Mouse (Mus musculus) macrophage (primary cell): ENCODE measurements around the gene Zbtb34. TPM values are rescaled to one million over a fixed set of nuclear protein-coding genes. Genes with fewer than 3 reads are reported as not detected.

Experiments
- H3K27ac ChIP-seq: fragments of 350-480 bp; formaldehyde crosslinking; 2 replicates; pipeline ENCODE4 v1.9.0; 2021
- H3K36me3 ChIP-seq: fragments of 350-480 bp; formaldehyde crosslinking; 2 replicates; pipeline ENCODE4 v1.9.0; 2021; ENCODE audit errors: inconsistent target
- H3K4me3 ChIP-seq: fragments of 350-480 bp; formaldehyde crosslinking; 2 replicates; pipeline ENCODE4 v1.9.0; 2021; ENCODE audit errors: inconsistent target
- H3K79me2 ChIP-seq: fragments of 350-480 bp; formaldehyde crosslinking; 2 replicates; pipeline ENCODE4 v1.9.0; 2021; ENCODE audit errors: inconsistent target
- whole genome bisulfite sequencing: methylation state at CpG from one replicate; pipeline ENCODE4 v1.1.7; 2026; ENCODE audit warnings: inconsistent platforms; ENCODE audit not compliant: missing documents; 5-methylcytosine and 5-hydroxymethylcytosine counted together
- polyA plus RNA-seq: library from polyadenylated mRNA; stranded (reverse); fragments of 250-400 nt; gene quantifications from 3 replicates; pipeline ENCODE4 v1.2.4, GENCODE M21; 2018; ENCODE audit warnings: inconsistent platforms

The Zbtb34 gene
- polyA plus RNA-seq, 1 experiment from 2014 or later, result 11.3 TPM

DNA sequence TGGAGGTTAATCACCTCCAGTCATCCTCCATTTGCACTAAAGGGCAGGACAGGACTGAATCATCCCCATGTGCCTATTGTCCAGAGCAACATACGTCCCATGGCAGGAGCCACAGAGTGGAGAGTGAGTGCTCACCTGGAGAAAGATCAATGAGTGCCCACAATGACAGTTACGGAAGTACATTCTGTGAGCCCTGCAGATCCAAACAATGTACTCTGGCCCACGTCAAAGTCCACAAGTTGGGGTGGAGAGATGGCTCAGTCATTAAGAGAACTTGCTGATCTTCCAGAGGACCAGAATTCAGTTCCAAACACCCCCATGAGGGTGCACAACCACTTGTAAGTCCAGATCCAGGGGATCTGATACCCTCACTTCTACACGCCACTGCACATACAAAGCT, 67.2 kb downstream of the Zbtb34 start:
- 95% methylated on average over 4 of the region's 4 CpGs for WGBS
- Histone ChIP-seq H3K79me2 (no peaks in the 10 kb centered on the region), H3K36me3 (no peaks in the 10 kb centered on the region), H3K4me3 (no peak overlapping the region), H3K27ac (no peak overlapping the region)

DNA sequence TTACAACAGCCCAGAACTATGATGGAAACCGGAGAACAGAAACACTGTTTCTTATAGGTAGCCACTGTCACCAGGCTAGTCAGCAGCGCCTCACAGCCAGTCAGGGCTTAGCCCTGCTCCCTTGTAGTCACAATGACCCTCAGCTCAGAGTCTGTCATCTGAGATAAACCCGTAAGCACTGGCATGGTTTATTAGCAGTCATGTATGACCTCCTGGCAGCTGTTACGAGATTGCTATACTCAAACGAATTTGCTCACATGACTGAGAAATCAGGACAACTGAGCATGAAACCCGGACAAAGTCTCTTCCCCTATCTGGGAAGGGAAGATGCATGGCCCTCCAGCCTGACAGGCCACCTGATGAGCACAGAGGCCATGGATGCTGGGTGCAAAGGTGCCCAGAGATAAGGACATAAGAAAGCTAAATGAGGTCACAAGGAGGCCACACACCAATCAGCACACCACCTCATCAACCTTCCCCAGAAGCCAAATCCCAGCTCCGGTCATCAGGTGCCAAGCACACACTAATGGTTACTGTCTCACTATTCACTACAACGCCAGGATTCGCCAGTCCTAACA, 69.9 kb downstream of the Zbtb34 start:
- H3K27ac ChIP-seq, result no peak overlapping the region
- H3K36me3 ChIP-seq, result no peaks in the 10 kb centered on the region
- no peak overlapping the region for H3K4me3 ChIP-seq
- H3K79me2 ChIP-seq, result no peaks in the 10 kb centered on the region
- 95% methylated on average over 9 of the region's 9 CpGs for WGBS

DNA sequence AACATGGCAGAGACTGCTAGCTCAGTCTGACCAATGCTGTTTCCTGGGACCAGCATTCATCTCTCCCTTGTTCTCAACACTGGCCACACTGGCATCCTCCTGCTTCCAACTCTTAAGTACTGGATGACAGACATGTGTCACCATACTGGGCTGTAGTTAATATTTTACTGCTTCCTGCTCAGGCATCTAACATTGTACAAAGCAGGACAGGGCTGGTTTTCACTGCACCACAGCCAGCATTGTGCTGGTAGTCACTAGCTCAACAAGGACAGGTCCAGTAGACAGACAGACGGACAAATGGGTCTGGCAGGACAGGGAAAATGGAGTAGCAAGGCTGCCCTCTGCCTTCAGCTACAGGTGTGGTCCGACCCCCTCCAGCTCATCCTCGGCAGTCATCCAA, 70.6 kb downstream of the Zbtb34 start:
- H3K27ac ChIP-seq, result no peak overlapping the region
- WGBS, result 97% methylated on average over 3 of the region's 3 CpGs
- H3K4me3 ChIP-seq, result no peak overlapping the region
- no peaks in the 10 kb centered on the region for H3K79me2 ChIP-seq
- H3K36me3 ChIP-seq, result no peaks in the 10 kb centered on the region

DNA sequence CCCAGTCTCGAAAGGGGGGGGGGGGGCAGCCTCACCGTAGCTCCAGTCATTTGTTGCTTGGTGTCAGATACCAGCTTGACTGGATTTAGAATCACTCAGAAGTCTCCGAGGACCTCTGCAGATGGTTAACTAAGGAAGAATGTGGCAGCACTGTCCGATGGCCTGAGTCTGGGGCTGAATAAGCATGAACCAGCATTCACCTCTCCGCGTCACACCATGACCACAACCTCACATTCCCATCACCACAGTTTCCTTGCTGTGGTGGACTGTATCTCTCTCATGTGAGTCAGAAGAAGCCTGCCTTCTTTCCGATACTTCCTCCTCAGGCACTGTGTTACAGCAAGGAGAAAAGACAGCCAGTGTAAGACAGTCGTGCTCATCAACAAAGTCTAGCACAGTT, 71.9 kb downstream of the Zbtb34 start:
- Histone ChIP-seq H3K27ac (0 out of 2 replicates have a peak overlapping the region, but pooled peaks have one; percentile 0), H3K4me3 (no peak overlapping the region), H3K36me3 (no peaks in the 10 kb centered on the region), H3K79me2 (no peaks in the 10 kb centered on the region)
- WGBS, result 23% methylated on average over 8 of the region's 8 CpGs

DNA sequence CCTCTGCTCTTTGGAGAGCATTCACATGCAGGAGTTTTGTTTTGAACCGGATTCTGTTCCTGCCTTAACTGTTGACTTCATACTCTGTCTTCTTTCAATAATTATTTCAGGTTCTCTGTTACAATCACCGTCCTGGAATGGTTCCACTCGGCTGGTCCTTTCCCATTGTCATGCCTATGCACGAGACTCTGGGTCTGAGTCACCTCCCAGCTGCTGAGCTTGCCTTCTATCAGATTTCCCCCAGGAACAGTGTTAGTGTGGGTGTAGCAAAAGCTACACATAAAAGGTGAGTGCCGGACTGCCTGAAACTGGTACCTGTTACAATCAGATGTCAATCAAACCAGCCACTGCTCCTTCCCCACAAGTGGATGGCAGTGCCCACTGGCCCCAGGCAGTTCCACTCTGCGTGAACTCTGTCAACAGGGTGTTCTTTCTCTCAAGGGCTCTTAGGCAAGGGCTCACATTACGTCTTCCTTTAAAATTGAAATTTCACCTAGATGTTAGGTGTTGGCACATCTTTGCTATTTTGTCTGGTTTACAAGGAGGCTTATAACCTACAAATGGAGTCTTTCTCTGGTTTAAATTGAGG, 73.8 kb downstream of the Zbtb34 start:
- 86% methylated on average over 7 of the region's 7 CpGs for WGBS
- Histone ChIP-seq H3K4me3 (no peak overlapping the region), H3K36me3 (no peaks in the 10 kb centered on the region), H3K79me2 (no peaks in the 10 kb centered on the region), H3K27ac (no peak overlapping the region)

Other genes starting within 250 kb of the Zbtb34 start
- 12.4 to 25.8 TPM (median 25.7 TPM) in 3 replicates for gene Angptl2, start 215.3 kb downstream of the Zbtb34 start, polyA plus RNA-seq
- gene Ralgps1, start 59.8 kb downstream of the Zbtb34 start, polyA plus RNA-seq, result 2.3 to 4.2 TPM (median 2.7 TPM) in 3 replicates
- gene Zbtb43, start 37.2 kb upstream of the Zbtb34 start, polyA plus RNA-seq, result 10.3 to 12.9 TPM (median 11.6 TPM) in 3 replicates
- gene Lmx1b, start 209.2 kb upstream of the Zbtb34 start, polyA plus RNA-seq, result not detected in 3 replicates